Mouse (Mus musculus): ENCODE results near the gene Tmbim1.

DNA sequence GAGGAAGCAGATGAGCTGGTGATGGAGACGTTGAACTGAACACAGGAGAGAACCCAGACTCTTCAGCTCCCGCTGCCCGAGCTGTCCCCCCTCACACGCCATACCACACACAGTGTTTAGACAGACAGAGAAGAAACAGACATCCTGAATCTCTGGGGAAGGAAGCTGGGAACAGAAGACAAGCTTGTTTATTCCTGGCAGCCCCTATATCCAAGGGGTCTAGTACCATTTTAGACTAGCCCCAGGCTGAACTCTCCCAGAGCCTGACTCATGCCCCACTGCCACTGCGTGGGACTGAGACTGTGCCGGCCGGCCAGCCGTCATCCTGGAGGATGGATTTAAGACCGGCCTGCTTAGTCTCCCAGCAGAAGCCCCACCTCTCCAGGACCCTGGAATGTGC is 30.4 kb downstream of the Tmbim1 start:
- TF ChIP-seq POLR2A (IDR thresholded peaks at IDR 0.05; ENCODE audit: insufficient read depth, low read depth, low read length) (no peak), CTCF (IDR thresholded peaks at IDR 0.05) (no peak)
